8 mouse cellular contexts compared by ENCODE assay signal in genomic region chr1:130550242-130551167, GRCm38 (mm10).
A peak's percentile ranks its signal among the peaks of the same experiment; 100 is the strongest.
DNase-seq lines count a peak whose midpoint lies in the region; ATAC-seq lines count a peak whose summit lies in the region.

No protein-coding gene starts in this region.

- H3K27ac ChIP-seq in kidney, embryonic 14.5 days (ENCODE audit: low read depth, low read length), result no peak overlapping the region
- H3K27ac ChIP-seq in midbrain, embryonic 16.5 days (ENCODE audit: low read length), result no peak overlapping the region

- H3K27me3 ChIP-seq in kidney, embryonic 14.5 days (ENCODE audit: control insufficient read depth, insufficient read depth, low read length), result no peaks in the 10 kb centered on the region
- H3K27me3 ChIP-seq in megakaryocyte, embryonic 14.5 days (replicated peaks), result no peaks in the 10 kb centered on the region
- no peaks in the 10 kb centered on the region for H3K27me3 ChIP-seq in midbrain, embryonic 16.5 days (ENCODE audit: control insufficient read depth, insufficient read depth, low read depth, low read length)

- 58% methylated on average over 19 of the region's 19 CpGs for WGBS in kidney, embryonic 14.5 days
- 67% methylated on average over 19 of the region's 19 CpGs for WGBS in midbrain, embryonic 16.5 days

- no peak overlapping the region for H3K9ac ChIP-seq in kidney, embryonic 14.5 days (ENCODE audit: low read depth, low read length)
- H3K9ac ChIP-seq in midbrain, embryonic 16.5 days (ENCODE audit: low read depth, low read length), result no peak overlapping the region

- peak; percentile 42 to 56 for DNase-seq in adrenal gland, adult (ENCODE audit: inconsistent age in 2 of 2, low spot score in 1 of 2)
- DNase-seq in adrenal gland, adult 18-20 months (ENCODE audit: low spot score in 2 of 2), result no peak
- no peak for DNase-seq in testis, postnatal 10 days (ENCODE audit: low spot score)

- peak; percentile 43 for ATAC-seq in granulocyte monocyte progenitor cell, adult 5-6 weeks (replicated peaks; ENCODE audit: poor library complexity, severe bottlenecking)
- ATAC-seq in kidney, embryonic 14.5 days (ENCODE audit: low FRiP score, low TSS enrichment), result peak; percentile 28; the same call in 1 of the 2 replicates
- ATAC-seq in midbrain, embryonic 16.5 days, result no peak
- ATAC-seq in erythroblast, adult 5-6 weeks (replicated peaks; ENCODE audit: low FRiP score, poor library complexity, severe bottlenecking), result no peak

- H3K9me3 ChIP-seq in kidney, embryonic 14.5 days (ENCODE audit: control insufficient read depth, low read length), result no peaks in the 10 kb centered on the region
- no peaks in the 10 kb centered on the region for H3K9me3 ChIP-seq in megakaryocyte, embryonic 14.5 days
- no peaks in the 10 kb centered on the region for H3K9me3 ChIP-seq in midbrain, embryonic 16.5 days (replicated peaks; ENCODE audit: control insufficient read depth, low read length, poor library complexity, severe bottlenecking)

- no peaks in the 10 kb centered on the region for H3K36me3 ChIP-seq in kidney, embryonic 14.5 days (ENCODE audit: control insufficient read depth, insufficient read depth, low read length)
- no peaks in the 10 kb centered on the region for H3K36me3 ChIP-seq in megakaryocyte, embryonic 14.5 days (replicated peaks; ENCODE audit: low read length)
- H3K36me3 ChIP-seq in midbrain, embryonic 16.5 days (ENCODE audit: control insufficient read depth, insufficient read depth, low read length), result no peaks in the 10 kb centered on the region

- no peaks in the 10 kb centered on the region for H3K4me1 ChIP-seq in kidney, embryonic 14.5 days (ENCODE audit: control insufficient read depth, insufficient read depth, low read length)
- H3K4me1 ChIP-seq in megakaryocyte, embryonic 14.5 days, result peaks cover 60% of the 10 kb centered on the region
- H3K4me1 ChIP-seq in midbrain, embryonic 16.5 days (ENCODE audit: control insufficient read depth, insufficient read depth, low read length), result no peaks in the 10 kb centered on the region

- no peak overlapping the region; the same call in 1 of the 2 replicates for H3K4me2 ChIP-seq in kidney, embryonic 14.5 days (replicated peaks; ENCODE audit: low read depth, low read length)
- no peak overlapping the region for H3K4me2 ChIP-seq in midbrain, embryonic 16.5 days (ENCODE audit: low read length)

- no peak overlapping the region for H3K4me3 ChIP-seq in kidney, embryonic 14.5 days (ENCODE audit: low read length)
- H3K4me3 ChIP-seq in megakaryocyte, embryonic 14.5 days (replicated peaks), result peak overlapping the region; percentile 73
- H3K4me3 ChIP-seq in midbrain, embryonic 16.5 days (ENCODE audit: low read depth, low read length), result no peak overlapping the region

Comparison
In these comparisons a context has a peak if more than half of its experiments do, and no peak if none do; other contexts are left out.
1. DNase-seq: peak in adrenal gland, adult (2 of 2); none in adrenal gland, adult 18-20 months (0 of 2) and testis, postnatal 10 days (single experiment).
2. ATAC-seq: peak in granulocyte monocyte progenitor cell, adult 5-6 weeks (single experiment) and kidney, embryonic 14.5 days (single experiment); none in midbrain, embryonic 16.5 days (single experiment) and erythroblast, adult 5-6 weeks (single experiment).